Mouse (Mus musculus): Measurements from ENCODE around the gene St6galnac3. TPM values are rescaled to one million over a fixed set of nuclear protein-coding genes. Genes with fewer than 3 reads are reported as not detected.

St6galnac3 gene
- polyA plus RNA-seq, 1 experiment from 2014 or later: 0.07 TPM

- WGBS (ENCODE audit: missing documents): 90% methylated on average over 5 of the region's 5 CpGs
- Histone ChIP-seq H3K4me3 (ENCODE audit: inconsistent target) (no peak overlapping the region), H3K36me3 (ENCODE audit: inconsistent target) (no peaks in the 10 kb centered on the region), H3K27ac (no peak overlapping the region), H3K79me2 (ENCODE audit: inconsistent target) (no peaks in the 10 kb centered on the region)
Observed at GRCm38 (mm10) chr3:153204046-153204445, 520.9 kb downstream of the St6galnac3 start.

GRCm38 (mm10) chr3:153201835-153202234 is 523.1 kb downstream of the St6galnac3 start:
- Histone ChIP-seq H3K4me3 (ENCODE audit: inconsistent target) (no peak overlapping the region), H3K27ac (no peak overlapping the region), H3K36me3 (ENCODE audit: inconsistent target) (no peaks in the 10 kb centered on the region), H3K79me2 (ENCODE audit: inconsistent target) (no peaks in the 10 kb centered on the region)
- 95% methylated on average over 10 of the region's 10 CpGs for WGBS (ENCODE audit: missing documents)

- Histone ChIP-seq H3K27ac (no peak overlapping the region), H3K36me3 (ENCODE audit: inconsistent target) (no peaks in the 10 kb centered on the region), H3K4me3 (ENCODE audit: inconsistent target) (no peak overlapping the region), H3K79me2 (ENCODE audit: inconsistent target) (no peaks in the 10 kb centered on the region)
- WGBS (ENCODE audit: missing documents): 92% methylated on average over 12 of the region's 12 CpGs
Observed at GRCm38 (mm10) chr3:153200801-153201200, 524.2 kb downstream of the St6galnac3 start.

GRCm38 (mm10) chr3:153200076-153200475 is 524.9 kb downstream of the St6galnac3 start:
- WGBS (ENCODE audit: missing documents): 96% methylated on average over 11 of the region's 11 CpGs
- H3K36me3 ChIP-seq (ENCODE audit: inconsistent target): no peaks in the 10 kb centered on the region

GRCm38 (mm10) chr3:153199251-153199650 is 525.7 kb downstream of the St6galnac3 start:
- Histone ChIP-seq H3K79me2 (ENCODE audit: inconsistent target) (no peaks in the 10 kb centered on the region), H3K36me3 (ENCODE audit: inconsistent target) (no peaks in the 10 kb centered on the region), H3K27ac (no peak overlapping the region), H3K4me3 (ENCODE audit: inconsistent target) (no peak overlapping the region)
- 81% methylated on average over 8 of the region's 8 CpGs for WGBS (ENCODE audit: missing documents)

More at GRCm38 (mm10) chr3:153200076-153200475, 524.9 kb downstream of the St6galnac3 start:
- Histone ChIP-seq H3K4me3 (ENCODE audit: inconsistent target) (no peak overlapping the region), H3K79me2 (ENCODE audit: inconsistent target) (no peaks in the 10 kb centered on the region), H3K27ac (no peak overlapping the region)

- WGBS (ENCODE audit: missing documents): 95% methylated on average over 4 of the region's 4 CpGs
- no peak overlapping the region for H3K27ac ChIP-seq
Observed at GRCm38 (mm10) chr3:153198514-153198913, 526.5 kb downstream of the St6galnac3 start.

GRCm38 (mm10) chr3:153193025-153193424 is 531.9 kb downstream of the St6galnac3 start:
- H3K27ac ChIP-seq: no peak overlapping the region
- no peak overlapping the region for H3K4me3 ChIP-seq (ENCODE audit: inconsistent target)
- no peaks in the 10 kb centered on the region for H3K36me3 ChIP-seq (ENCODE audit: inconsistent target)
- H3K79me2 ChIP-seq (ENCODE audit: inconsistent target): no peaks in the 10 kb centered on the region
- 92% methylated on average over 6 of the region's 7 CpGs for WGBS (ENCODE audit: missing documents)

More at GRCm38 (mm10) chr3:153198514-153198913, 526.5 kb downstream of the St6galnac3 start:
- H3K36me3 ChIP-seq (ENCODE audit: inconsistent target): no peaks in the 10 kb centered on the region
- no peaks in the 10 kb centered on the region for H3K79me2 ChIP-seq (ENCODE audit: inconsistent target)
- H3K4me3 ChIP-seq (ENCODE audit: inconsistent target): no peak overlapping the region

- no peaks in the 10 kb centered on the region for H3K36me3 ChIP-seq (ENCODE audit: inconsistent target)
- WGBS (ENCODE audit: missing documents): 100% methylated on average over 2 of the region's 2 CpGs
- no peaks in the 10 kb centered on the region for H3K79me2 ChIP-seq (ENCODE audit: inconsistent target)
- H3K27ac ChIP-seq: no peak overlapping the region
- no peak overlapping the region for H3K4me3 ChIP-seq (ENCODE audit: inconsistent target)
Observed at GRCm38 (mm10) chr3:153190742-153191141, 534.2 kb downstream of the St6galnac3 start.

GRCm38 (mm10) chr3:153189685-153190467 is 535.1 kb downstream of the St6galnac3 start:
- Histone ChIP-seq H3K4me3 (ENCODE audit: inconsistent target) (no peak overlapping the region), H3K27ac (no peak overlapping the region), H3K79me2 (ENCODE audit: inconsistent target) (no peaks in the 10 kb centered on the region), H3K36me3 (ENCODE audit: inconsistent target) (no peaks in the 10 kb centered on the region)
- WGBS (ENCODE audit: missing documents): 57% methylated on average over 6 of the region's 6 CpGs

GRCm38 (mm10) chr3:153188224-153188623 is 536.8 kb downstream of the St6galnac3 start:
- Histone ChIP-seq H3K36me3 (ENCODE audit: inconsistent target) (no peaks in the 10 kb centered on the region), H3K79me2 (ENCODE audit: inconsistent target) (no peaks in the 10 kb centered on the region), H3K4me3 (ENCODE audit: inconsistent target) (no peak overlapping the region), H3K27ac (no peak overlapping the region)
- WGBS (ENCODE audit: missing documents): 95% methylated on average over 2 of the region's 2 CpGs

GRCm38 (mm10) chr3:153185117-153185516 is 539.9 kb downstream of the St6galnac3 start:
- no peaks in the 10 kb centered on the region for H3K36me3 ChIP-seq (ENCODE audit: inconsistent target)
- no peaks in the 10 kb centered on the region for H3K79me2 ChIP-seq (ENCODE audit: inconsistent target)
- no peak overlapping the region for H3K27ac ChIP-seq
- H3K4me3 ChIP-seq (ENCODE audit: inconsistent target): no peak overlapping the region
- WGBS (ENCODE audit: missing documents): 91% methylated on average over 3 of the region's 3 CpGs

- WGBS (ENCODE audit: missing documents): 87% methylated on average over 6 of the region's 6 CpGs
- Histone ChIP-seq H3K79me2 (ENCODE audit: inconsistent target) (no peaks in the 10 kb centered on the region), H3K27ac (no peak overlapping the region), H3K4me3 (ENCODE audit: inconsistent target) (no peak overlapping the region), H3K36me3 (ENCODE audit: inconsistent target) (no peaks in the 10 kb centered on the region)
Observed at GRCm38 (mm10) chr3:153181242-153181641, 543.7 kb downstream of the St6galnac3 start.

GRCm38 (mm10) chr3:153176749-153177148 is 548.2 kb downstream of the St6galnac3 start:
- no peak overlapping the region for H3K4me3 ChIP-seq (ENCODE audit: inconsistent target)
- H3K36me3 ChIP-seq (ENCODE audit: inconsistent target): no peaks in the 10 kb centered on the region
- H3K27ac ChIP-seq: no peak overlapping the region
- WGBS (ENCODE audit: missing documents): 86% methylated on average over 4 of the region's 4 CpGs
- no peaks in the 10 kb centered on the region for H3K79me2 ChIP-seq (ENCODE audit: inconsistent target)

- Histone ChIP-seq H3K36me3 (ENCODE audit: inconsistent target) (no peaks in the 10 kb centered on the region), H3K79me2 (ENCODE audit: inconsistent target) (no peaks in the 10 kb centered on the region), H3K27ac (no peak overlapping the region), H3K4me3 (ENCODE audit: inconsistent target) (no peak overlapping the region)
- WGBS (ENCODE audit: missing documents): 83% methylated on average over 6 of the region's 6 CpGs
Observed at GRCm38 (mm10) chr3:153176325-153176724, 548.6 kb downstream of the St6galnac3 start.

GRCm38 (mm10) chr3:153174336-153175033 is 550.5 kb downstream of the St6galnac3 start:
- Histone ChIP-seq H3K79me2 (ENCODE audit: inconsistent target) (no peaks in the 10 kb centered on the region), H3K27ac (no peak overlapping the region), H3K4me3 (ENCODE audit: inconsistent target) (no peak overlapping the region), H3K36me3 (ENCODE audit: inconsistent target) (no peaks in the 10 kb centered on the region)
- 93% methylated on average over 11 of the region's 11 CpGs for WGBS (ENCODE audit: missing documents)

Data from macrophage (primary cell).